Mouse (Mus musculus): Measurements from ENCODE around the gene Pkd1l1.

- no peak for TF ChIP-seq EP300 (optimal IDR thresholded peaks at IDR 0.05)
- no peak for TF ChIP-seq CTCF (IDR thresholded peaks at IDR 0.05; ENCODE audit: low read depth)
Measured at GRCm38 (mm10) chr11:8859041-8859440, 114.0 kb downstream of the Pkd1l1 start.
